Mouse (Mus musculus) brain, embryonic 14.5 days (tissue): ENCODE measurements at regions not wholly inside any gene's neighbourhood (a gene's known extent, or its start where the extent isn't known, plus 50 kb on each side); places are given as distances from the start of the nearest gene placed in this dataset.
A peak's percentile ranks its signal among the peaks of the same experiment; 100 is the strongest.

Experiments used
- DNase-seq: peaks from one replicate; pipeline ENCODE4 v3.0.0-alpha.2; 2011; ENCODE audit warnings: low read depth
- CTCF ChIP-seq: fragments of 200-500 bp; IDR thresholded peaks from 2 replicates; pipeline ENCODE4 v1.5.1; 2012; ENCODE audit warnings: inconsistent platforms, mild to moderate bottlenecking, moderate library complexity, borderline replicate concordance; ENCODE audit not compliant: insufficient read depth, insufficient read length; ENCODE audit errors: extremely low read depth
- POLR2A ChIP-seq: fragments of 200-500 bp; IDR thresholded peaks from 2 replicates; pipeline ENCODE4 v1.6.1; 2012; ENCODE audit warnings: mild to moderate bottlenecking, inconsistent platforms, borderline replicate concordance; ENCODE audit not compliant: poor library complexity, insufficient read depth, insufficient read length, severe bottlenecking; ENCODE audit errors: extremely low read depth

GRCm38 (mm10) chr3:143379193-143379592, 497.4 kb upstream of the Pkn2 start:
- DNase-seq: peak; percentile 89
- TF ChIP-seq POLR2A: no peak
- TF ChIP-seq CTCF: peak; percentile 94

- TF ChIP-seq POLR2A (no peak), CTCF (no peak)
- no peak for DNase-seq
Measured at GRCm38 (mm10) chr3:143377446-143377845, 495.6 kb upstream of the Pkn2 start.

GRCm38 (mm10) chr3:143375527-143376061, 493.8 kb upstream of the Pkn2 start:
- DNase-seq: no peak
- TF ChIP-seq CTCF: no peak
- TF ChIP-seq POLR2A: no peak

DNA sequence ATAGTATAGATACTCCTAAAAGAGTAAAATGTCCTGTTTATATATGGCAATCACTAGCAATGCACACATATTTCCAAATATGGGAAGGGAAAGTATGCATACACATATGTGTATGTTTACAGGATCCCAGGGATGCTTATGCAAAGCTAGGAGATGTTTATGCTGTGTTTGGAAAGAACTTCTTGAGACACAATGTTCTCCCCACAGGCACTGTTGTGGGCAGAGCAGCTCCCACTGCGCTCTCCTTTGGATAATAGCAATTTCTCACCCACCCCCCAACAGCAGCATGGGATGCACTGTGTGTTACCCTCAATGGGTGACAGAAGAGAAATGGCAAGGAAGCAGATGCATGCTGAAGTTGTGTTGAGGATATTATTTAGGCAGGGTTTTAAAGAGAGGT, 491.7 kb upstream of the Pkn2 start:
- DNase-seq: no peak
- TF ChIP-seq POLR2A (no peak), CTCF (no peak)

- no peak for DNase-seq
Measured at GRCm38 (mm10) chr3:143369002-143369401, 487.2 kb upstream of the Pkn2 start.

GRCm38 (mm10) chr3:143340032-143340431, 458.2 kb upstream of the Pkn2 start:
- no peak for DNase-seq
- TF ChIP-seq POLR2A: no peak
- TF ChIP-seq CTCF: no peak

More at GRCm38 (mm10) chr3:143369002-143369401, 487.2 kb upstream of the Pkn2 start:
- TF ChIP-seq POLR2A (no peak), CTCF (no peak)

DNA sequence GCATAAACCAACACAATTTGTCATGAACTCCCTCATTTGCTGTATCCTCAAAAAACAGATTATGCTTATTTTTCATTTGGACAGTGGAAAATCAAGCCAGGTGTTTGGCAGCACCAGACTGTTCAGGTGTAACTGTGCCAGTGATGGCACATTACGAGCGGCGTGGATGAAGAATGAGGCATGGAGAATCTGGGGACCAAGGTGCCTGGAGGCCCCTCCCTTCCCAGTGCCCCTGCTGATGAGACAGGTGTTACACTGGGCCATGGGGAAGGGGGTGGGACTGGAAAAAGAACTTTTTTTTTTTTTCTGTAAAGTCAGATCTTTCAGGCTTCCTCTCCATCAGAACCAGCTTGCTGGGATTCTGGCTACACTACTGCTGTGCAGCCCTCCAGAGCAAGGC, 451.5 kb upstream of the Pkn2 start:
- no peak for DNase-seq
- TF ChIP-seq POLR2A (no peak), CTCF (no peak)

DNA sequence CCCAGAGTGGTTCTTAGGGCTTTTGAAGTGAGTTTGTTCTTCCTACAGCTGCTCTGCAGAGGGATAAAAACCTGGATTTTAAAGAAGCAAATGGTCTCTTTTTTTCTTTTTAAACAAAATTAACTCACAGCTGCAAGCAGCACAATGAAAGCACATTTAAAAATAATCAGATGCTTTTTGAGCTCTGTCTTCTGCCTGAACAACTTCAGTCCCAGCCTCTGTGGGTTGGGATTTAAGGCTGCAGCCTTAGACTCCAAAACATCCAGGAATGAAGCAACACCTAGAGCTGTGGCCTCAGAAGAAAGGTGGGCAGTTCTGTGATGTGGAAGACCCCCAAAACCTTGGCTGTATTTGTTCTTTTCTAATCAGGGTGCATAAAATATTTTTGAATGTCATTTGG, 446.7 kb upstream of the Pkn2 start:
- no peak for TF ChIP-seq CTCF
- no peak for TF ChIP-seq POLR2A
- no peak for DNase-seq

GRCm38 (mm10) chr3:143327652-143328051, 445.8 kb upstream of the Pkn2 start:
- peak; percentile 69 for DNase-seq
- TF ChIP-seq POLR2A (no peak), CTCF (no peak)

DNA sequence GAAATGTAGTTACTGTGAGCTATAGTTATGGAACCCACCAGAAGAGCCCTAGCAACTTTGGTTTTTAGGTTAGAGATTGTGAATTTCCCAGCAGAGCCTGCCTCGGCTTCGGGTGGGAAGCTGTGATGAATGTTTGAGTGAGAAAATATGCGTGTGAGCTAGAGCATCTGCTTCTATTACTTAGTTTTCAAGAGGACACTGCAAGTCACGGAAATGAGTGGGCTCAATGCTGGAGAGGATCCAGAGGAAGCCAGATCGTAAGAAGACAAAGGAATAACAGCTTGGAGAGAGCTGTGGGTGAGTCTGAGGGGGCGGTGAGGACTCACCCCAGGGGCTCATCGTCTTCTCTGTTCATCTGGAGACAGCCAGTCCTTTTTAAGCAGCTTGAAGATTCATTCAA, 434.7 kb upstream of the Pkn2 start:
- TF ChIP-seq CTCF (no peak), POLR2A (no peak)
- DNase-seq: no peak

DNA sequence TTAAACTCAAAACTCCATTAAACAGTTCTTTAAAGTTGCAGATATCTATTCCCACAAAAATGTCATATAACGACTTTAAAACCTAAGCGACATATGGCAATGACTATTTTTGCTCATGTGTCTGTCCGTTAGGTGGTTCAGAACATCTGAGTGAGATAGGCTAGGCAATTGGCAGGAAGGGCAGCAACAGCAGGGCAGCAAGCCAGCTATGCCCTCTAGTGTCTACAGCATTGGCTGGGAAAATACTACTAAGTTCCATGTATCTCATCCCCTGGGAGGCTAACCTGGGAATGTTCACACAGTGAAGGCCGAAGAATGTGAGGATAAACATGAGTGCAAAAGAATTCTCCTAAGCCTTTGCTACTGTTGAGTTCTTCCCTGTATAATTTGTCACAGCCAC, 410.0 kb upstream of the Pkn2 start:
- no peak for TF ChIP-seq POLR2A
- no peak for DNase-seq

DNA sequence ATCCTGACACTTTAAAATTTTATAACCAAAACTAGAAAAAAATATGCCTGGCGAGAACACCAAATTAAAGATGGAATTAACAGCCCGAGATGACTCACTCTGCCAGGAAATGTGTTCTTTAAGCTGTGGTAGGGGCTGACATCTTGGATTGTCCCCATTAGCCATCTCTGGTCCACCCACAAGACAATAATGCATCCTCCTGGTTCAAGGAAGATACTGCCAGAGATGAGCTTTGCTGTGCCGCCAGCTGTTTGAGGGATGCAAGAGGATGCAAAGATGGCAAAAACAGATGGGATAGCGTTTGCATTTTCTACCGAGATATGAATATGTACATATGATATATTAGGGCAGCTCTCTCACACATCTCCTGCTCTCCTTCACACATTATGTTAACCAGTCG, 382.3 kb upstream of the Pkn2 start:
- no peak for TF ChIP-seq POLR2A
- TF ChIP-seq CTCF: no peak
- no peak for DNase-seq
